Mouse (Mus musculus): Measurements from ENCODE around the gene Elp4. TPM values are rescaled to one million over a fixed set of nuclear protein-coding genes. Genes with fewer than 3 reads are reported as not detected.

Gene Elp4
- polyA plus RNA-seq, 1 experiment from 2014 or later = 11.3 TPM

DNA sequence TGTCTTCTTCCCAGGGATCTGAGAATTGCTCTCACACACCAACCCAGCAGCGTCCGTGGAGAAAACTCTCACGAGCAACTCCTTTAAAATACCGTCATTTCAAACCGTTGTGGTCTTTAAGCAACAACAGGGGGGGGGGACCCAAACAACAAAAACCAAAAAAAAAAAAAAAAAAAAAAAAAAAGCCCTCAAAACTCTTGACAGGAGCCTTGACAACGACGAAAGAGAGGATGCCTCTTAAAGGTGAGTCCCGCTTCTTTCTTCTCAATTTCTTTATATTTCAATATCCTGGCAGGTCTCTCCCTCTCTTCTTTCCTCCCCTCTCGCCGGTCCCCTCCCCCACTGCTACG lies 228.7 kb downstream of the Elp4 start:
- H3K4me3 ChIP-seq (ENCODE audit: low read depth, low read length) = peak overlapping the region; percentile 27

DNA sequence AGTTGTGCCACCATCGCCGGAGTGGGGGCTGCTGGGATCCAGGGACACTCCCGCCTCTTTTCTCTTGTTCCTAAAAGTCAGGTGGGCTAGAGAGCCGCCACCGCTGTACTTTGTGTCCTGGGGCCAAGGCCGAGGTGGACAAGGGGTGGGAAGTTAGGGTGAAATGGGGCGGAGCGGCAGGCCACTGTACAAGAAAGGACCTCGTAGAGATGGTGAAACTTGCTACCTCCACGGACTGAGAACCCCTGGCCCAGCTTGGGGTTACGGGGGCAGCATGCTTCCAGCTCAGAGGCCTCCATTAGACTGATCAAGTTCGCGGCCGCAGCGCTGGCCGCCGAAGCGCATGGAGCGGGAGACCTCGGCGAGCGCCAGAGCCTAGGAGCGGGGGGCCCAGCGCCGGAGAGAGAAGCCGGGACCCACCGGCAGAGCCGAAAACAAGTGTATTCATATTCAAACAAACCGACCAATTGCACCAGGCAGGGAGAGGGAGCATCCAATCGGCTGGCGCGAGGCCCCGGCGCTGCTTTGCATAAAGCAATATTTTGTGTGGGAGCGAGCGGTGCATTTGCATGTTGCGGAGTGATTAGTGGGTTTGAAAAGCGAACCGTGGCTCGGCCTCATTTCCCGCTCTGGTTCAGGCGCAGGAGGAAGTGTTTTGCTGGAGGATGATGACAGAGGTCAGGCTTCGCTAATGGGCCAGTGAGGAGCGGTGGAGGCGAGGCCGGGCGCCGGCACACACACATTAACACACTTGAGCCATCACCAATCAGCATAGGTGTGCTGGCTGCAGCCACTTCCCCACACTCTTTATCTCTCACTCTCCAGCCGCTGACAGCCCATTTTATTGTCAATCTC lies 229.3 kb downstream of the Elp4 start:
- Histone ChIP-seq H3K4me2 (replicated peaks; ENCODE audit: low read depth, low read length) (peak overlapping the region; percentile 52), H3K4me3 (ENCODE audit: low read depth, low read length) (peak overlapping the region; percentile 23), H3K9ac (replicated peaks; ENCODE audit: low read depth) (no peak overlapping the region), H3K4me1 (ENCODE audit: insufficient read depth, low read depth, low read length) (peaks cover 15% of the 10 kb centered on the region), H3K9me3 (ENCODE audit: low read length) (no peaks in the 10 kb centered on the region), H3K27ac (ENCODE audit: low read length) (no peak overlapping the region), H3K27me3 (replicated peaks; ENCODE audit: insufficient read depth, low read length) (peaks cover 89% of the 10 kb centered on the region), H3K36me3 (ENCODE audit: insufficient read depth, low read length) (no peaks in the 10 kb centered on the region)
- WGBS = 1% methylated on average over 49 of the region's 49 CpGs
- TF ChIP-seq CTCF (IDR thresholded peaks at IDR 0.05) = no peak
- peak; percentile 43 for ATAC-seq
- peak; percentile 56 for DNase-seq (ENCODE audit: low spot score)

More for the DNA sequence above, 228.7 kb downstream of the Elp4 start:
- no peaks in the 10 kb centered on the region for H3K9me3 ChIP-seq (ENCODE audit: low read length)
- peak overlapping the region; percentile 52 for H3K4me2 ChIP-seq (replicated peaks; ENCODE audit: low read depth, low read length)
- TF ChIP-seq EP300 (IDR thresholded peaks at IDR 0.05) (no peak), CTCF (IDR thresholded peaks at IDR 0.05) (no peak)
- peaks cover 15% of the 10 kb centered on the region for H3K4me1 ChIP-seq (ENCODE audit: insufficient read depth, low read depth, low read length)
- H3K27ac ChIP-seq (ENCODE audit: low read length) = no peak overlapping the region
- ATAC-seq = no peak
- peaks cover 89% of the 10 kb centered on the region for H3K27me3 ChIP-seq (replicated peaks; ENCODE audit: insufficient read depth, low read length)
- 1% methylated on average over 11 of the region's 11 CpGs for WGBS
- DNase-seq (ENCODE audit: low spot score) = no peak
- H3K36me3 ChIP-seq (ENCODE audit: insufficient read depth, low read length) = no peaks in the 10 kb centered on the region
- no peak overlapping the region for H3K9ac ChIP-seq (replicated peaks; ENCODE audit: low read depth)

DNA sequence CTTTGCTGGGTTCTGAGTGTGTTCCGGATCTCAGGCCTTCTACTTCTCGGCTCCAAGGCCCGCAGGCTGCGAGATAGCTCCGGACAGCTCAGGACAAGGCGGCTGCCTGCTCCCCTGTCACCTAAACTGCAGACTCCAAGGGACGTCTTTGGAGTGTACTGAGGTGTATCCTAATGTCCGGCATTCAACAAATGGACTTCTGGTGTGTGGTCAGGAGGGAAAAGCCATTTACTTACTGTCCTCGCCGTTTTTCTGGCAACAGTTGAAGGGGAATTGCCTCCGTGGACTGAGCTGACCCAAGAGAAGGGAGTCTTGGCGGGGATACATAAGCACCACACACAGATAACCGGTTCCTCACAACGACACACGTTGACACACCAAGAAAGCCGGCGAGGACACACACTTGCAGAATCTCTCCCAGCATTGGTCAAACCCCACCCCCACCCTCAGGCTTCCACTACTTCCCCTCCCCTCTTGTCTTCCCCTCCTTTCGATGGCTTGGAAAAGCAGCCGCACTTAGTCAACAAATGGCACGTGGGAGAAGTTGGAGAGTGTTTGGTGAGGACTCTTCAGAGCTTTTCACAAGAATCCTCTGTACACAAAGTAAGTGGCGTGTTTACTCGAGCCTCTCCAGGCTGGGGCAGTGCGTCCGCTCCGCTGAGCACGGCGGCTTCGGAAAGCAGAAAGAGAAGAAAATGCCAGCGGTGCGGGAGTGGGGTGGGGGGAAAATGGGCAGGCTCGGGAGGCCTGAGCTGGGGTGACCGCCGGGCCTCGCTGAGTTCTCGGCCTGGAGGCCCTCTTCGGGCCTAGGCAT lies 230.1 kb downstream of the Elp4 start:
- H3K4me3 ChIP-seq (ENCODE audit: low read depth, low read length) = peak overlapping the region; percentile 23; the same call in 1 of the 2 replicates
- H3K4me2 ChIP-seq (replicated peaks; ENCODE audit: low read depth, low read length) = peak overlapping the region; percentile 52
- H3K27ac ChIP-seq (ENCODE audit: low read length) = no peak overlapping the region
- peak; percentile 88 for ATAC-seq
- TF ChIP-seq CTCF (IDR thresholded peaks at IDR 0.05) (no peak), EP300 (IDR thresholded peaks at IDR 0.05) (peak; percentile 74)
- WGBS = 1% methylated on average over 36 of the region's 36 CpGs
- peaks cover 15% of the 10 kb centered on the region for H3K4me1 ChIP-seq (ENCODE audit: insufficient read depth, low read depth, low read length)
- no peak overlapping the region for H3K9ac ChIP-seq (replicated peaks; ENCODE audit: low read depth)
- H3K36me3 ChIP-seq (ENCODE audit: insufficient read depth, low read length) = no peaks in the 10 kb centered on the region
- H3K9me3 ChIP-seq (ENCODE audit: low read length) = no peaks in the 10 kb centered on the region
- peaks cover 89% of the 10 kb centered on the region for H3K27me3 ChIP-seq (replicated peaks; ENCODE audit: insufficient read depth, low read length)
- DNase-seq (ENCODE audit: low spot score) = peak; percentile 84

DNA sequence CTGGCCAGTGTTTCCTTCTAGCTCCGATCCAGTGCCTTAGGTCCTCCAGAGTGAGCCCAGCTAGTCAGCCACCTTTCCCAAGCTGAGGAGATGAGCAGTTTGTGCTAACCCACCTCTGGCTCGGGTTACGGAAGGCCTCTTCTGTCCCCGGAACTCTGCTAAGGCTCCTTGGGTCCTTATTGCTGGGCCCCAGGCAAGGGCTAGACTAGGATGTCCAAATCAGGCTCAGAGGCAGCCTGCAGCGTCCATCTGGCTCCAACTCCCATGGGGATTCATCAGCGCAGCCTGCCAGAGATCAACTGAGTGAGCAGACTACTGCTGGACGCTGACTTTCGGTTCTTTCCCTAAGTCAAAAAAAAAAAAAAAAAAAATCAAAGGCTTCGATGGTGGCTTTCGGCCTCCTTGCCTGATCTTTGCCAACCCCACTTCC lies 230.7 kb downstream of the Elp4 start:
- DNase-seq (ENCODE audit: low spot score) = no peak
- Histone ChIP-seq H3K4me2 (replicated peaks; ENCODE audit: low read depth, low read length) (peak overlapping the region; percentile 52), H3K27me3 (replicated peaks; ENCODE audit: insufficient read depth, low read length) (peaks cover 89% of the 10 kb centered on the region), H3K9me3 (ENCODE audit: low read length) (no peaks in the 10 kb centered on the region), H3K9ac (replicated peaks; ENCODE audit: low read depth) (no peak overlapping the region), H3K4me3 (ENCODE audit: low read depth, low read length) (peak overlapping the region; percentile 23; the same call in 1 of the 2 replicates), H3K27ac (ENCODE audit: low read length) (no peak overlapping the region), H3K4me1 (ENCODE audit: insufficient read depth, low read depth, low read length) (peaks cover 15% of the 10 kb centered on the region), H3K36me3 (ENCODE audit: insufficient read depth, low read length) (no peaks in the 10 kb centered on the region)
- ATAC-seq = no peak; the same call in 1 of the 2 replicates
- WGBS = 2% methylated on average over 10 of the region's 10 CpGs
- TF ChIP-seq CTCF (IDR thresholded peaks at IDR 0.05) = no peak
- TF ChIP-seq EP300 (IDR thresholded peaks at IDR 0.05) = no peak

DNA sequence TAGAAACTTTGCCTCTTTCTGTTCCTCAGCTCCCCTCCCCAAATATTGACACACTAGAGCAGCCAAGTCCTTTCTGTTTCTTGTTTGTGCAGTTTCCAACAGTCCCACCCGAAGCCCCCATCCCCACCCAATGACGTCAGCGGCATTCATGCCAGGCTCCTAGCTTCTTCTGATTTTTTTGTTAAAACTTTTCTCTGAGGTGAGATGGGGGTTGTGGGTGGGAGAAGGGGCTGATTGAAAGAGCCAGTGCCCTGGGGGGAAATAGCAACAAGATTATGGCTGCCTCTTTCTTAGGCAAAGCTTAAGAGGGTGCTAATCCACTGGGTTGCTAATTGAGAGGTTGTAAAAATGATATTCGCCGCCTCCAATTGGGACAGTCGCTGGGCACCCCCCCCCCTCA lies 231.3 kb downstream of the Elp4 start:
- H3K4me1 ChIP-seq (ENCODE audit: insufficient read depth, low read depth, low read length) = peaks cover 15% of the 10 kb centered on the region
- no peak overlapping the region for H3K4me3 ChIP-seq (ENCODE audit: low read depth, low read length)
- no peaks in the 10 kb centered on the region for H3K9me3 ChIP-seq (ENCODE audit: low read length)
- H3K9ac ChIP-seq (replicated peaks; ENCODE audit: low read depth) = no peak overlapping the region
- H3K36me3 ChIP-seq (ENCODE audit: insufficient read depth, low read length) = no peaks in the 10 kb centered on the region
- TF ChIP-seq CTCF (IDR thresholded peaks at IDR 0.05) (no peak), EP300 (IDR thresholded peaks at IDR 0.05) (no peak)
- DNase-seq (ENCODE audit: low spot score) (no peak), ATAC-seq (no peak)
- WGBS = 2% methylated on average over 6 of the region's 6 CpGs
- H3K27me3 ChIP-seq (replicated peaks; ENCODE audit: insufficient read depth, low read length) = peaks cover 92% of the 10 kb centered on the region
- H3K4me2 ChIP-seq (replicated peaks; ENCODE audit: low read depth, low read length) = no peak overlapping the region
- no peak overlapping the region for H3K27ac ChIP-seq (ENCODE audit: low read length)

DNA sequence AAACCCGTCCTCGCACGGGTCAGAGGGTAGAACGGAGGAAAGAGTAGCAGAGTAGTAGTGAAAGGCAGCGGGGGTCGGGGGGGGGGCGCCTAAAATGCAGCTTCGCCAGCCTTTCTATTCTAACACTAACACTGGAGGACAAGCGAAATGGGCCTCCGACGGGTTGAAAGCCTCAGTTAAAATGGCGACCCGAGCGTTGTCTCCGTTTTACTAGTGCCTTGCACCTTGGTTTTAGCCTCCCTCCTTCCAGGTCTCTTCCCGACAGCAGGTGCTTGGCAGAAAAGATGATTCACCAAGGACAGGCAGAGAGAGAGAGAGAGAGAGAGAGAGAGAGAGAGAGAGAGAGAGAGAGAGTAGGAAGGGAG lies 231.8 kb downstream of the Elp4 start:
- Histone ChIP-seq H3K36me3 (ENCODE audit: insufficient read depth, low read length) (no peaks in the 10 kb centered on the region), H3K4me2 (replicated peaks; ENCODE audit: low read depth, low read length) (no peak overlapping the region), H3K9ac (replicated peaks; ENCODE audit: low read depth) (no peak overlapping the region), H3K27ac (ENCODE audit: low read length) (no peak overlapping the region), H3K9me3 (ENCODE audit: low read length) (no peaks in the 10 kb centered on the region), H3K4me1 (ENCODE audit: insufficient read depth, low read depth, low read length) (peaks cover 15% of the 10 kb centered on the region), H3K4me3 (ENCODE audit: low read depth, low read length) (no peak overlapping the region), H3K27me3 (replicated peaks; ENCODE audit: insufficient read depth, low read length) (peaks cover 92% of the 10 kb centered on the region)
- 2% methylated on average over 16 of the region's 16 CpGs for WGBS
- no peak for TF ChIP-seq CTCF (IDR thresholded peaks at IDR 0.05)
- no peak for TF ChIP-seq EP300 (IDR thresholded peaks at IDR 0.05)
- no peak for ATAC-seq
- no peak for DNase-seq (ENCODE audit: low spot score)
